ENCODE assay signal across 23 mouse cellular contexts in genomic region chr11:78762201-78762600, GRCm38 (mm10). TPM values are rescaled to one million over a fixed set of nuclear protein-coding genes. Genes with fewer than 3 reads are reported as not detected.
DNase-seq lines count a peak whose midpoint lies in the region; ATAC-seq and TF ChIP-seq lines count a peak whose summit lies in the region.
"Had no signal": no experiment of that assay in that cellular context is flagged by ENCODE, and none has a peak within 500 bp of the region (broad histone marks: within the 10 kb centered on the region; RNA-seq: fewer than 3 reads in every experiment).

No protein-coding gene starts in this region.

- no peaks in the 10 kb centered on the region for H3K9me3 ChIP-seq in embryonic facial prominence, embryonic 13.5 days
- no peaks in the 10 kb centered on the region for H3K9me3 ChIP-seq in embryonic facial prominence, embryonic 10.5 days
- H3K9me3 ChIP-seq in midbrain, embryonic 11.5 days (ENCODE audit: control insufficient read depth, low read length) = no peaks in the 10 kb centered on the region
- H3K9me3 ChIP-seq in midbrain, postnatal 0 days (ENCODE audit: low read length) = no peaks in the 10 kb centered on the region
- no peaks in the 10 kb centered on the region for H3K9me3 ChIP-seq in midbrain, embryonic 13.5 days
- H3K9me3 ChIP-seq: forebrain, embryonic 12.5 days; heart, embryonic 15.5 days had no signal

- no peak for TF ChIP-seq CTCF in midbrain, postnatal 0 days (IDR thresholded peaks at IDR 0.05)

- H3K9ac ChIP-seq in embryonic facial prominence, embryonic 13.5 days = peak overlapping the region; percentile 32; the same call in 1 of the 2 replicates
- H3K9ac ChIP-seq in midbrain, embryonic 11.5 days (ENCODE audit: low read length) = no peak overlapping the region
- H3K9ac ChIP-seq in midbrain, postnatal 0 days (replicated peaks; ENCODE audit: low read length, poor library complexity, severe bottlenecking) = no peak overlapping the region
- no peak overlapping the region for H3K9ac ChIP-seq in midbrain, embryonic 13.5 days (replicated peaks)
- H3K9ac ChIP-seq: forebrain, embryonic 12.5 days; heart, embryonic 15.5 days; hindbrain, embryonic 14.5 days had no signal

- no peak overlapping the region for H3K4me3 ChIP-seq in embryonic facial prominence, embryonic 13.5 days
- no peak overlapping the region for H3K4me3 ChIP-seq in embryonic facial prominence, embryonic 10.5 days
- no peak overlapping the region for H3K4me3 ChIP-seq in midbrain, embryonic 11.5 days (ENCODE audit: low read depth, low read length)
- no peak overlapping the region for H3K4me3 ChIP-seq in midbrain, postnatal 0 days (ENCODE audit: low read depth, low read length)
- no peak overlapping the region for H3K4me3 ChIP-seq in midbrain, embryonic 13.5 days (replicated peaks)
- H3K4me3 ChIP-seq: forebrain, embryonic 12.5 days; gastrocnemius, adult 2 months; heart, embryonic 15.5 days had no signal

- H3K27ac ChIP-seq in embryonic facial prominence, embryonic 13.5 days = no peak overlapping the region
- no peak overlapping the region for H3K27ac ChIP-seq in embryonic facial prominence, embryonic 10.5 days (replicated peaks)
- H3K27ac ChIP-seq in midbrain, embryonic 11.5 days (ENCODE audit: low read depth, low read length) = no peak overlapping the region
- H3K27ac ChIP-seq in midbrain, postnatal 0 days (ENCODE audit: low read depth, low read length) = no peak overlapping the region
- 0 out of 2 replicates have a peak overlapping the region, but pooled peaks have one; percentile 2 for H3K27ac ChIP-seq in midbrain, embryonic 13.5 days
- H3K27ac ChIP-seq: forebrain, embryonic 12.5 days; gastrocnemius, adult 2 months; heart, embryonic 15.5 days; hindbrain, embryonic 14.5 days had no signal

- no peak for DNase-seq in embryonic facial prominence, embryonic 10.5 days (ENCODE audit: low spot score)
- DNase-seq in midbrain, embryonic 11.5 days (ENCODE audit: low spot score, missing footprints) = peak; percentile 82
- no peak for DNase-seq in midbrain, postnatal 0 days (ENCODE audit: low spot score)
- peak; percentile 93 for DNase-seq in retina, postnatal 1 day
- DNase-seq in adrenal gland, adult 18-20 months (ENCODE audit: low spot score in 2 of 2) = no peak
- no peak for DNase-seq in heart, adult 9 months (ENCODE audit: low spot score in 2 of 2)
- DNase-seq: adrenal gland, adult 2 months; adrenal gland, postnatal 25 days; cerebellum, adult 8-10 months; gastrocnemius, adult 2 months; gastrocnemius, postnatal 36 days; heart, adult 11 months; heart, postnatal 14 days had no signal

- no peaks in the 10 kb centered on the region for H3K36me3 ChIP-seq in embryonic facial prominence, embryonic 13.5 days
- H3K36me3 ChIP-seq in embryonic facial prominence, embryonic 10.5 days (replicated peaks) = no peaks in the 10 kb centered on the region
- H3K36me3 ChIP-seq in midbrain, embryonic 11.5 days (ENCODE audit: control insufficient read depth, insufficient read depth, low read length) = no peaks in the 10 kb centered on the region
- H3K36me3 ChIP-seq in midbrain, postnatal 0 days (ENCODE audit: insufficient read depth, low read length) = no peaks in the 10 kb centered on the region
- H3K36me3 ChIP-seq in midbrain, embryonic 13.5 days = no peaks in the 10 kb centered on the region
- H3K36me3 ChIP-seq: forebrain, embryonic 12.5 days; heart, embryonic 15.5 days had no signal

- WGBS in embryonic facial prominence, embryonic 13.5 days = 21% methylated on average over 5 of the region's 5 CpGs
- 32% methylated on average over 5 of the region's 5 CpGs for WGBS in embryonic facial prominence, embryonic 10.5 days
- WGBS in midbrain, embryonic 11.5 days = 17% methylated on average over 5 of the region's 5 CpGs
- 15% methylated on average over 5 of the region's 5 CpGs for WGBS in midbrain, postnatal 0 days
- 12% methylated on average over 5 of the region's 5 CpGs for WGBS in midbrain, embryonic 13.5 days

- H3K4me2 ChIP-seq in embryonic facial prominence, embryonic 13.5 days = no peak overlapping the region
- no peak overlapping the region for H3K4me2 ChIP-seq in midbrain, embryonic 11.5 days
- no peak overlapping the region for H3K4me2 ChIP-seq in midbrain, postnatal 0 days (ENCODE audit: low read depth, low read length, poor library complexity, severe bottlenecking)
- H3K4me2 ChIP-seq in midbrain, embryonic 13.5 days (replicated peaks) = no peak overlapping the region; the same call in 1 of the 2 replicates
- H3K4me2 ChIP-seq: forebrain, embryonic 12.5 days; heart, embryonic 11.5 days; heart, embryonic 15.5 days; hindbrain, embryonic 14.5 days had no signal

- no peaks in the 10 kb centered on the region for H3K27me3 ChIP-seq in embryonic facial prominence, embryonic 13.5 days
- 0 out of 2 replicates have a peak, but pooled peaks cover 4% of the 10 kb centered on the region for H3K27me3 ChIP-seq in embryonic facial prominence, embryonic 10.5 days (replicated peaks; ENCODE audit: low read depth, poor library complexity, severe bottlenecking)
- H3K27me3 ChIP-seq in midbrain, embryonic 11.5 days (ENCODE audit: control insufficient read depth, insufficient read depth, low read length) = no peaks in the 10 kb centered on the region
- H3K27me3 ChIP-seq in midbrain, postnatal 0 days (ENCODE audit: insufficient read depth, low read length) = no peaks in the 10 kb centered on the region
- H3K27me3 ChIP-seq in midbrain, embryonic 13.5 days = peaks cover 3% of the 10 kb centered on the region; the same call in 1 of the 2 replicates
- H3K27me3 ChIP-seq: heart, embryonic 15.5 days had no signal

- H3K4me1 ChIP-seq in embryonic facial prominence, embryonic 13.5 days = no peaks in the 10 kb centered on the region
- H3K4me1 ChIP-seq in embryonic facial prominence, embryonic 10.5 days = peaks cover 14% of the 10 kb centered on the region
- peaks cover 8% of the 10 kb centered on the region; the same call in 1 of the 2 replicates for H3K4me1 ChIP-seq in midbrain, embryonic 11.5 days (ENCODE audit: control insufficient read depth, insufficient read depth, low read length)
- peaks cover 3% of the 10 kb centered on the region; the same call in 1 of the 2 replicates for H3K4me1 ChIP-seq in midbrain, postnatal 0 days (ENCODE audit: insufficient read depth, low read length)
- H3K4me1 ChIP-seq in midbrain, embryonic 13.5 days (replicated peaks) = peaks cover 28% of the 10 kb centered on the region
- H3K4me1 ChIP-seq: heart, embryonic 15.5 days had no signal

- ATAC-seq in embryonic facial prominence, embryonic 13.5 days (ENCODE audit: insufficient number of reproducible peaks, insufficient read depth, low FRiP score, low TSS enrichment, low read depth) = no peak
- no peak for ATAC-seq in midbrain, embryonic 11.5 days (ENCODE audit: low FRiP score)
- no peak for ATAC-seq in midbrain, postnatal 0 days (ENCODE audit: low FRiP score)
- no peak for ATAC-seq in midbrain, embryonic 13.5 days
- ATAC-seq: activated CD4-positive, CD25-positive, alpha-beta regulatory T cell, adult 4 months; forebrain, embryonic 16.5 days; intestine, embryonic 16.5 days; Patski had no signal

RNA-seq across cellular contexts. Expression of gene Ccnq, which starts 10.7 kb away (rescaled TPM):
- 46.4 and 48.1 TPM in 2 replicates for polyA plus RNA-seq in embryonic facial prominence, embryonic 13.5 days (2015; fragmentation: Nextera tagmentation; extraction: Ambion mirVana)
- 36.6 and 37.9 TPM in 2 replicates for polyA plus RNA-seq in embryonic facial prominence, embryonic 10.5 days (2016; fragmentation: Nextera tagmentation; extraction: Ambion mirVana)
- 42.1 and 42.2 TPM in 2 replicates for polyA plus RNA-seq in midbrain, embryonic 11.5 days (2014; fragmentation: Nextera tagmentation; extraction: Ambion mirVana)
- total RNA-seq in midbrain, postnatal 0 days (2014; rRNA removed) = 27.0 and 31.6 TPM in 2 replicates
- polyA plus RNA-seq in midbrain, postnatal 0 days (2015; fragmentation: Nextera tagmentation; extraction: Ambion mirVana) = 28.9 and 34.4 TPM in 2 replicates
- polyA plus RNA-seq in midbrain, embryonic 13.5 days (2015; fragmentation: Nextera tagmentation; extraction: Ambion mirVana) = 33.2 and 34.3 TPM in 2 replicates
- total RNA-seq in adrenal gland, adult 18-20 months (2021) = 10 to 100 TPM; 35.8 to 45.9 TPM

Comparison
In these comparisons a context has a peak if more than half of its experiments do, and no peak if none do; other contexts are left out.
1. DNase-seq: peak in midbrain, embryonic 11.5 days (single experiment) and retina, postnatal 1 day (single experiment); none in embryonic facial prominence, embryonic 10.5 days (single experiment), midbrain, postnatal 0 days (single experiment), adrenal gland, adult 18-20 months (0 of 2) and heart, adult 9 months (0 of 2).